Mouse (Mus musculus): ENCODE measurements around the gene Aqp2.

The Aqp2 gene

DNA sequence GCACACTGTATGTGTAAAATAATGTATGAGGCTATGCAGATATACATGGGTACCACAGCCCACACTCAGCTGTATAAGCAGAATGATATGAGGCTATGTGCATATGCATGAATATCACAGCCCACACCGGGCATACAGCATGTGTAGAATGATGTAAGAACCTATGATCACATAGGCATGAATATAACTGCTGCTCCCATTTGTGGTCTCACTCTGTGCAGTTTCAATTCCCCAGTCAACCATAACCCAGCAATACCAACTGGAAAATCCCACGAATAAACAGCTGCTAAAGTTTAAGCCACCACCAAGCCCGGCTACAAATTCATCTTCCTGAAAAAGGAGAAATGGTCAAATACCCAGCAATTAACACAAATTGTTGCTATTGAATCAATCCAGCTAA, 39.7 kb downstream of the Aqp2 start:
- DNase-seq (ENCODE audit: low spot score) = no peak

- no peak for DNase-seq (ENCODE audit: low spot score)
Measured at GRCm38 (mm10) chr15:99619821-99620220, 41.0 kb downstream of the Aqp2 start.

GRCm38 (mm10) chr15:99622063-99622462, 43.2 kb downstream of the Aqp2 start:
- DNase-seq (ENCODE audit: low spot score) = no peak

GRCm38 (mm10) chr15:99631618-99632017, 52.8 kb downstream of the Aqp2 start:
- DNase-seq (ENCODE audit: low spot score) = no peak
